Mouse (Mus musculus): ENCODE results near the gene Cipc.

Cipc gene

GRCm38 (mm10) chr12:87002209-87002608 is 55.4 kb downstream of the Cipc start:
- no peaks in the 10 kb centered on the region for H3K36me3 ChIP-seq (ENCODE audit: control insufficient read depth, insufficient read depth, low read length, poor library complexity, severe bottlenecking)
- no peaks in the 10 kb centered on the region for H3K27me3 ChIP-seq (ENCODE audit: control insufficient read depth, insufficient read depth, low read length, poor library complexity, severe bottlenecking)
- DNase-seq (ENCODE audit: low read depth, low spot score): no peak

- H3K36me3 ChIP-seq (ENCODE audit: control insufficient read depth, insufficient read depth, low read length, poor library complexity, severe bottlenecking): no peaks in the 10 kb centered on the region
- no peaks in the 10 kb centered on the region for H3K27me3 ChIP-seq (ENCODE audit: control insufficient read depth, insufficient read depth, low read length, poor library complexity, severe bottlenecking)
- DNase-seq (ENCODE audit: low read depth, low spot score): no peak
Measured at GRCm38 (mm10) chr12:87002815-87003214, 56.0 kb downstream of the Cipc start.

GRCm38 (mm10) chr12:87003606-87004005 is 56.8 kb downstream of the Cipc start:
- Histone ChIP-seq H3K27me3 (ENCODE audit: control insufficient read depth, insufficient read depth, low read length, poor library complexity, severe bottlenecking) (no peaks in the 10 kb centered on the region), H3K36me3 (ENCODE audit: control insufficient read depth, insufficient read depth, low read length, poor library complexity, severe bottlenecking) (no peaks in the 10 kb centered on the region)
- no peak for DNase-seq (ENCODE audit: low read depth, low spot score)

GRCm38 (mm10) chr12:87004596-87004995 is 57.8 kb downstream of the Cipc start:
- no peaks in the 10 kb centered on the region for H3K27me3 ChIP-seq (ENCODE audit: control insufficient read depth, insufficient read depth, low read length, poor library complexity, severe bottlenecking)
- no peaks in the 10 kb centered on the region for H3K36me3 ChIP-seq (ENCODE audit: control insufficient read depth, insufficient read depth, low read length, poor library complexity, severe bottlenecking)
- DNase-seq (ENCODE audit: low read depth, low spot score): no peak

Measured in splenic B cell, adult 2 months (primary cell).